Mouse (Mus musculus) intestine, embryonic 14.5 days (tissue): ENCODE measurements around the gene Sgpp2. TPM values are rescaled to one million over a fixed set of nuclear protein-coding genes. Genes with fewer than 3 reads are reported as not detected.
A peak's percentile ranks its signal among the peaks of the same experiment; 100 is the strongest.

ENCODE experiments used
- ATAC-seq: fragments of 200-750 bp; cut with Nextera tagmentation; replicated peaks from 2 replicates; pipeline ENCODE4 v1.8.0; 2017; ENCODE audit warnings: low read depth, moderate number of reproducible peaks, moderate TSS enrichment, moderate library complexity; ENCODE audit not compliant: low FRiP score, low TSS enrichment
- DNase-seq: peaks from one replicate; pipeline ENCODE4 v3.0.0-alpha.2; 2018; ENCODE audit warnings: low spot score
- H3K27ac ChIP-seq: fragments of 300-500 bp; sonication (generic); 2 replicates; pipeline ENCODE4 v1.5.1; 2014; ENCODE audit warnings: low read depth, mild to moderate bottlenecking, control low read depth
- H3K27me3 ChIP-seq: fragments of 300-500 bp; sonication (generic); replicated peaks from 2 replicates; pipeline ENCODE4 v1.6.1; 2014; ENCODE audit warnings: low read length, control low read depth; ENCODE audit not compliant: control insufficient read depth, insufficient read depth
- H3K36me3 ChIP-seq: fragments of 300-500 bp; sonication (generic); 2 replicates; pipeline ENCODE4 v1.6.1; 2014; ENCODE audit warnings: low read length, control low read depth; ENCODE audit not compliant: control insufficient read depth, insufficient read depth
- H3K4me1 ChIP-seq: fragments of 300-500 bp; sonication (generic); replicated peaks from 2 replicates; pipeline ENCODE4 v1.6.1; 2014; ENCODE audit warnings: low read length, control low read depth, mixed read lengths; ENCODE audit not compliant: control insufficient read depth, insufficient read depth
- H3K4me2 ChIP-seq: fragments of 300-500 bp; sonication (generic); 2 replicates; pipeline ENCODE4 v1.6.1; 2014; ENCODE audit warnings: low read length
- H3K4me3 ChIP-seq: fragments of 300-500 bp; sonication (generic); 2 replicates; pipeline ENCODE4 v1.5.1; 2014; ENCODE audit warnings: low read depth, low read length, control low read depth, mixed read lengths
- H3K9ac ChIP-seq: fragments of 300-500 bp; sonication (generic); 2 replicates; pipeline ENCODE4 v1.6.1; 2014; ENCODE audit warnings: mild to moderate bottlenecking, low read length
- H3K9me3 ChIP-seq: fragments of 300-500 bp; sonication (generic); 2 replicates; pipeline ENCODE4 v1.6.1; 2016; ENCODE audit warnings: low read length, control low read depth; ENCODE audit not compliant: control insufficient read depth
- WGBS: fragments of 180-500 bp; shearing (Covaris S2); extraction: QIAGEN DNeasy Blood & Tissue Kit; methylation state at CpG from one replicate; pipeline ENCODE4 v1.1.7; 2014; 5-methylcytosine and 5-hydroxymethylcytosine counted together
- polyA plus RNA-seq: library from polyadenylated mRNA; unstranded; fragments of >200 nt; fragmentation: Nextera tagmentation; extraction: Ambion mirVana; gene quantifications from 2 replicates; pipeline ENCODE4 v1.2.1, GENCODE M21; 2014

The Sgpp2 gene
- polyA plus RNA-seq, result 37.8 and 43.2 TPM in 2 replicates

DNA sequence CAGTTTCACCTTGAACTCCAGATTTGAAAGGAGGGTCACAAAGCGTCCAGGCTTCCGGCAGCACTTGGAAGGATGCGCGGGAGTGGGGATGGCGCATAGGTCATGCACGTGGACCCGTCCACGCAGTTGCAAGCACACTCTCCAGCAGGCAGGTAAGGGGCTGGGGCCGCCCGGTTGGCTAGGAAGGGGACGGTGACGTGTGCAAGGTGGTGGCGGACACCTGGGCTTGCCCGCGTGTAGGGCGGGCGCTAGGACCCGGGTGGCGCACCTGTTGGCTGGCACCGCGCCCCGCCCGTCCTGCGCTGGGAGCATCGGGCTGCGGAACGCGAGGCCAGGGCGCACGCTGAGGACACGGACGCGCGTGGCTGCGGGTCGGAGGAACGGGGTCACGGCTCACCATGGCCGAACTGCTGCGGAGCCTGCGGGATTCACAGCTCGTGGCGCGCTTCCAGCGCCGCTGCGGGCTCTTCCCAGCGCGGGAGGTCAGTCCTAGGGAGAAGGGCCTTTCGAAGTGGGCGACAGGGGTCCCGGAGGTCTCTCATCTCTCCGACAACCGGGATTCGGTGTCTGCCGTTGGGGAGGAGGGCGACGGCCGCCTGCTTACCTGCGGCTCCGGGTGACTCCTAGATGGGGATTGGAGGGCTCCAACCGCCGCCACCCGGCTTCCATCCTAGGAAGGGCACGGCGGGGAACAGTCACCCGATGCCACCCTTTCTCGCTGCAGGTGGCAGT is at the start of gene Sgpp2:
TSS of gene Sgpp2 (plus strand) at position 325 of the 732 bp plus-strand sequence.
- no peaks in the 10 kb centered on the region for H3K9me3 ChIP-seq
- H3K27me3 ChIP-seq, result peaks cover 25% of the 10 kb centered on the region
- peak within 1 kb of the TSS; percentile 60 for H3K9ac ChIP-seq
- no peaks in the 10 kb centered on the region for H3K36me3 ChIP-seq
- peaks cover 12% of the 10 kb centered on the region; the same call in 1 of the 2 replicates for H3K4me1 ChIP-seq
- peak; percentile 61 for ATAC-seq
- peak within 1 kb of the TSS; percentile 54 for H3K4me3 ChIP-seq
- H3K27ac ChIP-seq, result peak within 1 kb of the TSS; percentile 62; the same call in 1 of the 2 replicates
- peak; percentile 74 for DNase-seq
- WGBS, result under 1% methylated on average over 66 of the region's 68 CpGs
- peak within 1 kb of the TSS; percentile 76 for H3K4me2 ChIP-seq

DNA sequence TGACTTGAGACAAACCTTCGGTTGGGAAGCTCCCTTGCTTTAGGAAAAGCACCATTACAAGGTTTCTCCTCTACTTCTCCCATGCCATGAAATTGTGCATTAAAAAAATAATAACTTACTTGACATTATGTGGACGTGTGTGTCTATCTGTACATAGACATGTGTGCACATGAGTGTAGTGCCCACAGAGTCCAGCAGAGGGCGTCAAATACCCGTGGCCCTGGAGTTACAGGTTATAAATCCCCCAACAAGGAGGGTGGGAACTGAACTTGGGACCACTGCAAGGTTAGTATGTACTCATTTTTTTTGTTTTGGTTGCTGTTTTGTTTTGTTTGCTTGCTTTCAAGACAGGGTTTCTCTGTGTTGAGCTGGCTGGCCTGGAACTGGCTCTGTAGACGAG is 42.6 kb upstream of the Sgpp2 start:
- DNase-seq (no peak), ATAC-seq (no peak)
- no peaks in the 10 kb centered on the region for H3K4me1 ChIP-seq
- WGBS, result 68% methylated on average over 5 of the region's 5 CpGs
- H3K36me3 ChIP-seq, result no peaks in the 10 kb centered on the region
- H3K27me3 ChIP-seq, result no peaks in the 10 kb centered on the region
- no peak overlapping the region for H3K9ac ChIP-seq
- H3K9me3 ChIP-seq, result no peaks in the 10 kb centered on the region
- no peak overlapping the region for H3K4me3 ChIP-seq
- no peak overlapping the region for H3K27ac ChIP-seq
- H3K4me2 ChIP-seq, result no peak overlapping the region

DNA sequence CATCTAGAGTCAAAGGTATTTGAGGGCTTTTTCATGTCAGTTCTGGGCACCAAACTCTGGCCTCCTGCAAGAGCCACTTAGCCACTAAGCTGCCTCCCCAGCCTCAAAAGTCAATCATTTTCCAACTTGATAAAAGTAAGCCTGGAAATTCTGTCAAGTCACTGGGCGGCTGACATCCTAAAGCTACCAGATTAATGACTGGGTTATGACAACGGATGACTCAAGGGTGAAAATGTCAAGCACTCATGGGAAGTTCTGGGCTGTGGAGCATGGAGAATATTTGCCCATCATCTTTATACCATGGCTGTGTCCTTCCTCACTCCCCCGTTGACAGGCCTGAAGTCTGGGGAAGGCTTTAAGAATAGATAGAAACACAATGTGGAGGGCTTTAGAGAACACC is 37.2 kb upstream of the Sgpp2 start:
- WGBS, result 67% methylated on average over 3 of the region's 3 CpGs
- H3K27ac ChIP-seq, result no peak overlapping the region
- ATAC-seq, result no peak
- no peaks in the 10 kb centered on the region for H3K27me3 ChIP-seq
- H3K4me2 ChIP-seq, result no peak overlapping the region
- no peaks in the 10 kb centered on the region for H3K36me3 ChIP-seq
- H3K4me1 ChIP-seq, result no peaks in the 10 kb centered on the region
- H3K4me3 ChIP-seq, result no peak overlapping the region
- H3K9me3 ChIP-seq, result no peaks in the 10 kb centered on the region
- no peak overlapping the region for H3K9ac ChIP-seq
- no peak for DNase-seq

DNA sequence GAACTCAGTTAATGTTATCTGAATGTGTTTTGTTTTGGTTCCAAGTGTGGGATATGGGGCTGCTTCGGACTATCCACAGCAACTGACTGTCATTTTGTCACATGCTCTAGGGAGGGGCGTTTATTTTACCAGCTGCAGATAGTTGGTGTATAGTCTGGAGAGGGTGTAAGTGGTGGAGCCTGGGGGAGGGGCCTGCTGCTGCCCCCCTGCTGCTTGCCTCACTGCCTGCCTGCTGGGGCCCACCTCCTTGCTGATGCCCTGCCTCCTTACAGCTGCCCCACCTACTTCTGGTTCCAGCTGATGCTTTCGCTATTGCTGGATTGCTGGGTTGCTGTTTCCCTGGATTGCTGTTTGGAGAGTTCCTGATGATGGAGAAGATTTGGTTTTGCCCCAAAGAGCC is 31.0 kb upstream of the Sgpp2 start:
- no peak overlapping the region for H3K4me2 ChIP-seq
- H3K9ac ChIP-seq, result no peak overlapping the region
- H3K9me3 ChIP-seq, result no peaks in the 10 kb centered on the region
- no peaks in the 10 kb centered on the region for H3K4me1 ChIP-seq
- ATAC-seq (no peak), DNase-seq (no peak)
- no peaks in the 10 kb centered on the region for H3K36me3 ChIP-seq
- no peak overlapping the region for H3K27ac ChIP-seq
- no peaks in the 10 kb centered on the region for H3K27me3 ChIP-seq
- H3K4me3 ChIP-seq, result no peak overlapping the region
- WGBS, result 28% methylated on average over 3 of the region's 3 CpGs

DNA sequence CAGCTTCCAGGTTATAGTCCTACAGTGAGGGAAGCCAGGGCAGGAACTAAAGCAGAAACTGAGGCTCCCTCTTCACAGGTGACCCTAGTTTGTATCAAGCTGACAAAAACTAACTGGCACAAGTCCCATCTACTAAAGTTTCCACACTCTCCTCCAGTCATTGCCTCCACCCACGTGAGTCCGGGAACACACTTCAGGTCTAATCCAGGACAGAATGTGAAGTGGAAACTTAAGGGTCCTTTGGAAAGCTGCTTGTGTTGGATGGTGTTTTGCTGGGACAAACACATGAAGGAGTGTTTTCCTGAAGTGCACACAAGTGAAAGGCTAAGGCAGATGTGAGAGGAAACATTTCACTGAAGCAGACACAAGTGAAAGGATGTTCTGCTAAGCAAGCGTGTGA is 17.7 kb upstream of the Sgpp2 start:
- Histone ChIP-seq H3K36me3 (no peaks in the 10 kb centered on the region), H3K9me3 (no peaks in the 10 kb centered on the region), H3K27me3 (no peaks in the 10 kb centered on the region), H3K27ac (no peak overlapping the region), H3K4me2 (no peak overlapping the region), H3K9ac (no peak overlapping the region), H3K4me3 (no peak overlapping the region), H3K4me1 (no peaks in the 10 kb centered on the region)
- DNase-seq (no peak), ATAC-seq (no peak)
- 87% methylated on average over 3 of the region's 3 CpGs for WGBS

DNA sequence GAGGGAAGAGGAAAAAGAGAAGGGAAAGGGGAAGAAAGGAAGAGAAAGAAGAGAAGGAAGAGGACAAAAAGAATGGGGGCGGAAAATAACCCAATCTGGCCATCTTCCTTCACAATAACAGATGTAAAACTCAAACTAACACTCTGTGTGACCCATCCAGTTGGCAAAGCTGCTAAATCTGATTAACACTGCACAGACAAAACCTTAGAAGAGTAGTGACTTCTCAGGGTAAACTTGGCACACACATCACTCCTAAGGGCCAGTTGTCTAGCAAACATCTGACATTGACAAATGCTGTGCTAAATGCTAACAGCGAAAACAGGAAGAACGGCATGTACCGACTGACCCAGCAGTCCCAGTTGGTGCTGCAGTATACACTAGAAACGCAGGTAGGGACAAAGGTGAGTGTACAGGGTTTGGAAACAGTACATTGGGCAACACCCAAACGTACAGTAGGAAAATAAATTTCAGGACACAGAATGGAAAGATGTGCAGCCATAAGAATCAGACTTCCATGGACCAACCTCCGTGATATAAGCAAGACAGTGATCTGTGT is 10.4 kb upstream of the Sgpp2 start:
- H3K4me1 ChIP-seq, result no peaks in the 10 kb centered on the region
- WGBS, result 74% methylated on average over 7 of the region's 7 CpGs
- no peaks in the 10 kb centered on the region for H3K27me3 ChIP-seq
- no peak overlapping the region for H3K27ac ChIP-seq
- DNase-seq (no peak), ATAC-seq (no peak)
- H3K36me3 ChIP-seq, result no peaks in the 10 kb centered on the region
- H3K4me3 ChIP-seq, result no peak overlapping the region
- no peaks in the 10 kb centered on the region for H3K9me3 ChIP-seq
- H3K9ac ChIP-seq, result no peak overlapping the region
- H3K4me2 ChIP-seq, result no peak overlapping the region

DNA sequence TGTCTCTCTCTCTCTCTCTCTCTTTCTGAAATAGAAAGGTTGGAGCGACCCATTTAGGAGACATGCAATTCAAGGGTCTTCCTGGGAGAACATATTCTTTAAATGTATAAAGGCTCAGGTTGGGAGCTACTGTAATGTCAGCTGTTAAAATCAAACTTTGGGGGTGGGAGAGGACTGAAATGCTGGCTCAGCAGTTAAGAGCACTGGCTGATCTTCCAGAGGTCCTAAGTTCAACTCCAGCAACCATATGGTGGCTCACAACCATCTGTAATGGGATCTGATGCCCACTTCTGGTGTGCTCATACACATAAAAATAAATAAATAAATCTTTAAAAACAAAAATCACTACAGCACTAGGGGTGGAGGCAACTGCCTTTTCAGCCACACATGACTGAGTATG is 1.5 kb upstream of the Sgpp2 start:
- no peaks in the 10 kb centered on the region for H3K36me3 ChIP-seq
- no peak overlapping the region for H3K4me3 ChIP-seq
- H3K27me3 ChIP-seq, result peaks cover 25% of the 10 kb centered on the region
- H3K9me3 ChIP-seq, result no peaks in the 10 kb centered on the region
- WGBS, result 76% methylated on average over 1 of the region's 1 CpGs
- H3K4me1 ChIP-seq, result peaks cover 12% of the 10 kb centered on the region; the same call in 1 of the 2 replicates
- no peak for DNase-seq
- H3K27ac ChIP-seq, result no peak overlapping the region
- no peak overlapping the region for H3K9ac ChIP-seq
- ATAC-seq, result no peak
- H3K4me2 ChIP-seq, result peak overlapping the region; percentile 13

DNA sequence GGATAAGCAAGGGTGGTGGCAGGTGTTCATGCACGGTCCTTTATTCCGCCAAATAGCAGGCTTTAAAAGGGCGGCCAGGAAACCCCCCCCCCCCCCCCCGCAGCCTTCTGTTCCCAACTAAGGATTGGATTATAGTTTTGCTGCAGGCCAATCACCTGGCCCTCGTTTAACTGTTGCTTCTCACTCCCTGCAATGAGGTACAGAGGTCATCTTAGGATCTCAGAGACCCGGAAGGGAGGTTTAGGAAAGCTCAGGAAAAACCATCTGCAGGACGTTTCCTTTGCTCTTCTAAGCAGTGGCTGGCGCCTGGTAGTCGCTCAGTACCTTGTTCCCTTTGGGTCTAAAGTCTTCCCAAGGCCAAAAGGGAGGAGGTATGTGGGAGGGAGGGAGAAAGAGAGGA is 865 bp upstream of the Sgpp2 start:
- no peak overlapping the region for H3K9ac ChIP-seq
- H3K4me3 ChIP-seq, result 0 out of 2 replicates have a peak overlapping the region, but pooled peaks have one; percentile 54
- ATAC-seq, result peak; percentile 16; the same call in 1 of the 2 replicates
- H3K4me1 ChIP-seq, result peaks cover 12% of the 10 kb centered on the region; the same call in 1 of the 2 replicates
- peak overlapping the region; percentile 76 for H3K4me2 ChIP-seq
- 6% methylated on average over 9 of the region's 9 CpGs for WGBS
- H3K27ac ChIP-seq, result no peak overlapping the region
- peak; percentile 63 for DNase-seq
- no peaks in the 10 kb centered on the region for H3K9me3 ChIP-seq
- peaks cover 25% of the 10 kb centered on the region for H3K27me3 ChIP-seq
- no peaks in the 10 kb centered on the region for H3K36me3 ChIP-seq
